Mouse (Mus musculus) B cell, adult 62 days (primary cell): ENCODE measurements around the gene Tex37. TPM values are rescaled to one million over a fixed set of nuclear protein-coding genes. Genes with fewer than 3 reads are reported as not detected.

Experiments
- total RNA-seq: library from RNA; stranded (reverse); gene quantifications from 4 replicates; pipeline ENCODE4 v1.2.4, GENCODE M21; 2023

Tex37 gene
- total RNA-seq = not detected in 4 replicates

GRCm38 (mm10) chr6:70918827-70919226, at the start of gene Tex37:
TSS of gene Tex37 (minus strand) at chr6:70918927.

DNA sequence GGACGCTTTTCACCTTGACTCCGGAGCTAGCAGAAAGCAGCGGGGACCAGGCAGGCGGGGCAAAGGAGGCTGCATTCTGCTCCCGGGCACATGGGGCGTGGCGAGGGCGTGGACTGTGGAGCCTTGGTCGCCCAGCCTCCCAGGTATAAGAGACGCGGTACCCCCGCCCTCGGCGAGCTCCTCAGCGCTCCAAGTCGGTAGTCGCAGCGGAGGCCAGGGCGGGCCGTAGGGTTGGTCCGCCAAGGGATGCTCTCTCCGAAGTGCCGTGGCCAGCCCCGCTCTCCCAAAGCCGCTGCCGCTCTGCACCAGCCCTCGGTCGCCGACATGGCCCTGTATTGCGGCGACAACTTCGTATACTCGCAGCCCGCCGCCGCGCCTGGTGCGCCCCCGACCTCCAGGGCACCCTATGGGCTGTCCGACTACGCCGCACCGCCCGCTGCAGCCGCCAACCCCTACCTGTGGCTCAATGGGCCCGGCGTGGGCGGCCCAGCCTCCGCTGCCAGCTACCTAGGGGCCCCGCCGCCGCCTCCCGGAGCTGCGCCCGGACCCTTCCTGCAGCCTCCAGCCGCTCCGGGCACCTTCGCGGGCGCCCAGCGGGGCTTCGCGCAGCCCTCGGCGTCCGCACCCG, 37.7 kb upstream of the Tex37 start, which contains the start of gene Foxi3:
TSS of gene Foxi3 (plus strand) at position 247 of the 628 bp plus-strand sequence.

Other genes starting within 250 kb of the Tex37 start
- gene Rpia, start 126.7 kb downstream of the Tex37 start, total RNA-seq = 43.4 to 55.0 TPM (median 50.0 TPM) in 4 replicates
- gene Eif2ak3, start 74.4 kb downstream of the Tex37 start, total RNA-seq = 249 to 276 TPM (median 267 TPM) in 4 replicates
- gene Foxi3, start 37.6 kb upstream of the Tex37 start, total RNA-seq = not detected in 4 replicates
- not detected in 4 replicates for gene Thnsl2, start 225.5 kb upstream of the Tex37 start, total RNA-seq